Mouse (Mus musculus) neutrophil, adult 5-6 weeks (primary cell): ENCODE measurements around the gene Mylk3. TPM values are rescaled to one million over a fixed set of nuclear protein-coding genes. Genes with fewer than 3 reads are reported as not detected.

ENCODE experiments used
- ATAC-seq: fragments of 151-379, 151-347 bp; 2 replicates; pipeline ENCODE4 v1.8.0; 2017; ENCODE audit warnings: mild to moderate bottlenecking, moderate TSS enrichment; ENCODE audit not compliant: insufficient number of reproducible peaks, poor library complexity, low FRiP score, severe bottlenecking; ENCODE audit errors: extremely low read depth
- total RNA-seq: library from RNA; stranded (forward); fragments of 200-1000 nt; gene quantifications from 2 replicates; pipeline ENCODE4 v1.2.3, GENCODE M21; 2017

The Mylk3 gene
- total RNA-seq, 1 experiment from 2014 or later = 0.47 TPM

GRCm38 (mm10) chr8:85335105-85335504 lies 51.0 kb downstream of the Mylk3 start:
- ATAC-seq = no peak

- ATAC-seq = no peak
These were observed 56.6 kb downstream of the Mylk3 start for GRCm38 (mm10) chr8:85329506-85329905.

GRCm38 (mm10) chr8:85327036-85327435 lies 59.1 kb downstream of the Mylk3 start:
- ATAC-seq = no peak

DNA sequence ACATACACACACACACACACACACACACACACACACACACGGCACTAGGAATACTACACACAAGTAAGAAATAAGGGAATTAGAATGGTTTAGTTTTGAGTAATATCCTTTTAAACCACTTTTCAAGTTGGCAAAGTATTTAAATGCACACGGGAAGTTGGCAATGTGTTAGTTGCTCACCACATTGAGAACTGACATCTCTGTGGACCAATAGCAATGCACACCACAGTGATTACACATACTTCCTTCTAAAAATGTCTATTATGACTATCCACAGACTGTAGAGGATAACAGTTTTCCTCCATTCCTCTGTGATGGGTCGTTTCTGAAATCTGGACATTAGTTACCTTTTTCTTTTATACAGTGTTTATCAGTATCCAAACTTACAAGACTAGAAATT lies 63.1 kb downstream of the Mylk3 start:
- ATAC-seq = no peak

GRCm38 (mm10) chr8:85321981-85322380 lies 64.2 kb downstream of the Mylk3 start:
- no peak for ATAC-seq

- ATAC-seq = no peak
These were observed 67.6 kb downstream of the Mylk3 start for GRCm38 (mm10) chr8:85318534-85318933.

DNA sequence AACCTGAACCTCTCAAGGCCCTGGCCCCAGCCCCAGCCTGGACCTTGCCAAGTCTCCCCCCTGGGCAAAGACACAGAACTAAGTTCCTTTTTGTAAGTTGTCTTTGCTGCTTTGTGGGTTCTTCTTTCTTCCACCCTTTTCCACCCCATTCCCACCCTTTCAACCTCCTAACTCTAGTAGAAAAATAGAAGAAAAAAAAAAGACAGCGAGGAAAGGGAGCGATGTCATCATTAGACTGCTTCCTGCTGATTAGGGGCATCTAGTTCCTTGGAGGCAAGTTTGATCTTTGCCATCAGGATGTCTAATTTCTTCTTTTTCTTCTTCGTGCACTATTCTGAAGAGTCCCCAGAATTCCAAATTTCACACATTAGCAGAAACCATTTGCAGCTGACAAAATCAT lies 73.1 kb downstream of the Mylk3 start:
- no peak for ATAC-seq

- no peak for ATAC-seq
These were observed 74.4 kb downstream of the Mylk3 start for GRCm38 (mm10) chr8:85311743-85312142.

DNA sequence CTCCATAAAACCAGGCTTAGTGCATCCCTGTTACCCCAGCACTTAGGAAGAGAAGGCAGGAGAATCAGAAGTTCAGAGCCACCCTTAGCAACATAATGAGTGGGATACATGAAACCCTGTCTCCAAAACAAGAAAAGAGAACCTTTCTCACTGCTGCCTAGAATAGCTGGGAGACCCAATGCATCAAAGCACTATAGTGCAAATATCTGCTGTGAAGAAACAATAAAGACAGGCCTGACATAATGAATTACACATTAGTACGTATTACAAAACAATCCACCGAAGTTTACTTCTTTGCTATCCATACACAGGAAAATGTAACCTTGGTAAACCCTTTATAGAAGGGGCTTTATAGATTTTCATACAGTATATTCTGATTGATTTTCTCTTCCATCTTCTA lies 77.6 kb downstream of the Mylk3 start:
- ATAC-seq = no peak

DNA sequence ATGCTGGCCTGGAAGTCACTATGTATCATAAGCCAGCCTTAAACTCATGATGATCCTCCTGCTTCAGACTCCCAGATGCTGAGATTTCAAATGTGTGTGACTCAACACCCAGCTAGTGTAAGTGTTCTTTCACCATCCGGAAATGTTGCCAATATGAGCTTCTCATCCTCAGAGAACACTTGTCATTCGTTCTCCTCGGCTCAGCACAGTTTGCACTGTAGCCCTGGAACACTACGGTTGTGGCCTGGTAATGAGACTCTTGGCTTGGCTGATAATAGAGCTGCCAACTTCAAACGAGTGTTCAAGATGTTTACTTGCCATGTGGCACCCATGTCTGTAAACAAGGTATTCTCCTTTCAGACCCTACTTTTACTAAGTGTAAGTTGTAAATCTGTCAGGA lies 82.6 kb downstream of the Mylk3 start:
- no peak for ATAC-seq

DNA sequence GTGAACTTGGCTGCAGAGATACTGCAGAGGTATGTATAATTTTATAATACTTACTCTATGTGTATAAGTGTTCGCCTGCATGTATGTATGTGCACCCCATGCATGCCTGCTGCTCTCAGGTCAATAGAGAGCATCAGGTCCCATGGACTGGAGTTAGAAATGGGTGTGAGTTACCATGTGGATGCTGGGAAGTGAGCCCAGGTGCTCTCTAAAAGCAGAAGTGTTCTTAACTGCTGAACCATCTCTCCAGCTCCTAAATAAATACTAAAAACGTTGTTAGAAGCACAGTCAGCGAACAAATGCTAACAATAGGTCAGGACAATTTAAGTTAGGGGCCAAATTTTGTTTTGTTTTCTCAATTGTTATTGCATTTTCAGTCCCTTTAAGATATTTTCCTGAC lies 83.2 kb downstream of the Mylk3 start:
- ATAC-seq = no peak

GRCm38 (mm10) chr8:85301941-85302340 lies 84.2 kb downstream of the Mylk3 start:
- ATAC-seq = no peak

GRCm38 (mm10) chr8:85299434-85300077 lies 86.6 kb downstream of the Mylk3 start, which contains the start of the genes Orc6 and Vps35:
Orc6 (plus strand) TSS chr8:85299632.
Vps35 (minus strand) TSS chr8:85299802.
- peak; percentile 90 for ATAC-seq

- ATAC-seq = peak; percentile 29; the same call in 1 of the 2 replicates
These were observed 87.3 kb downstream of the Mylk3 start for GRCm38 (mm10) chr8:85298600-85299433.

- ATAC-seq = no peak
These were observed 99.3 kb downstream of the Mylk3 start for GRCm38 (mm10) chr8:85286846-85287245.

Other genes starting within 250 kb of the Mylk3 start
- gene Cks1brt, start 234.4 kb downstream of the Mylk3 start, total RNA-seq = not detected in 2 replicates
- not detected in 2 replicates for gene Olfr371, start 160.4 kb downstream of the Mylk3 start, total RNA-seq
- 20.3 and 21.1 TPM in 2 replicates for gene Orc6, start 86.7 kb downstream of the Mylk3 start, total RNA-seq
- 79.3 and 86.3 TPM in 2 replicates for gene Vps35, start 86.5 kb downstream of the Mylk3 start, total RNA-seq
- gene 4921524J17Rik, start 46.5 kb upstream of the Mylk3 start, total RNA-seq = 13.3 and 28.9 TPM in 2 replicates
- 1.2 and 5.6 TPM in 2 replicates for gene Gpt2, start 106.2 kb upstream of the Mylk3 start, total RNA-seq
- 104 and 118 TPM in 2 replicates for gene Dnaja2, start 169.0 kb upstream of the Mylk3 start, total RNA-seq